Mouse (Mus musculus) midbrain, embryonic 14.5 days (tissue): Measurements from ENCODE around the gene Slc9a2. TPM values are rescaled to one million over a fixed set of nuclear protein-coding genes. Genes with fewer than 3 reads are reported as not detected.
A peak's percentile ranks its signal among the peaks of the same experiment; 100 is the strongest.

Source experiments
- ATAC-seq: fragments of 200-750 bp; cut with Nextera tagmentation; 2 replicates; pipeline ENCODE4 v1.8.0; 2017; ENCODE audit warnings: moderate number of reproducible peaks, moderate library complexity; ENCODE audit not compliant: low FRiP score, low TSS enrichment
- DNase-seq: peaks from one replicate; pipeline ENCODE4 v3.0.0-alpha.2; 2015
- H3K27ac ChIP-seq: fragments of 300-500 bp; sonication (generic); replicated peaks from 2 replicates; pipeline ENCODE4 v1.5.1; 2014; ENCODE audit warnings: mild to moderate bottlenecking, low read depth, low read length, moderate library complexity
- H3K27me3 ChIP-seq: fragments of 300-500 bp; sonication (generic); 2 replicates; pipeline ENCODE4 v1.6.1; 2014; ENCODE audit warnings: low read length, control low read depth, mixed read lengths; ENCODE audit not compliant: control insufficient read depth, insufficient read depth
- H3K36me3 ChIP-seq: fragments of 300-500 bp; sonication (generic); 2 replicates; pipeline ENCODE4 v1.6.1; 2014; ENCODE audit warnings: low read length, control low read depth; ENCODE audit not compliant: control insufficient read depth, insufficient read depth
- H3K4me1 ChIP-seq: fragments of 300-500 bp; sonication (generic); 2 replicates; pipeline ENCODE4 v1.6.1; 2014; ENCODE audit warnings: mild to moderate bottlenecking, antibody characterized with exemption, low read length, control low read depth; ENCODE audit not compliant: control insufficient read depth, insufficient read depth
- H3K4me2 ChIP-seq: fragments of 300-500 bp; sonication (generic); 2 replicates; pipeline ENCODE4 v1.6.1; 2014; ENCODE audit warnings: mild to moderate bottlenecking, low read length, moderate library complexity
- H3K4me3 ChIP-seq: fragments of 300-500 bp; sonication (generic); replicated peaks from 2 replicates; pipeline ENCODE4 v1.5.1; 2014; ENCODE audit warnings: low read depth, low read length
- H3K9ac ChIP-seq: fragments of 300-500 bp; sonication (generic); replicated peaks from 2 replicates; pipeline ENCODE4 v1.6.1; 2014; ENCODE audit warnings: mild to moderate bottlenecking, low read length, moderate library complexity
- H3K9me3 ChIP-seq: fragments of 300-500 bp; sonication (generic); 2 replicates; pipeline ENCODE4 v1.6.1; 2016; ENCODE audit warnings: low read length, control low read depth, mixed read lengths; ENCODE audit not compliant: control insufficient read depth
- WGBS: fragments of 180-500 bp; shearing (Covaris S2); extraction: QIAGEN DNeasy Blood & Tissue Kit; methylation state at CpG from one replicate; pipeline ENCODE4 v1.1.7; 2014; 5-methylcytosine and 5-hydroxymethylcytosine counted together
- polyA plus RNA-seq: library from polyadenylated mRNA; unstranded; fragments of >200 nt; fragmentation: Nextera tagmentation; extraction: Ambion mirVana; gene quantifications from 2 replicates; pipeline ENCODE4 v1.2.1, GENCODE M21; 2014

Slc9a2 gene
- polyA plus RNA-seq, 1 experiment from 2014 or later, result 0.05 TPM

- Histone ChIP-seq H3K27me3 (no peaks in the 10 kb centered on the region), H3K4me1 (no peaks in the 10 kb centered on the region; the same call in 1 of the 2 replicates), H3K36me3 (0 out of 2 replicates have a peak, but pooled peaks cover 6% of the 10 kb centered on the region), H3K4me2 (no peak overlapping the region), H3K27ac (no peak overlapping the region), H3K9me3 (no peaks in the 10 kb centered on the region), H3K4me3 (no peak overlapping the region), H3K9ac (no peak overlapping the region)
- 91% methylated on average over 11 of the region's 11 CpGs for WGBS
- DNase-seq (no peak), ATAC-seq (no peak)
Observed at GRCm38 (mm10) chr1:40785876-40786445, 105.6 kb downstream of the Slc9a2 start.

DNA sequence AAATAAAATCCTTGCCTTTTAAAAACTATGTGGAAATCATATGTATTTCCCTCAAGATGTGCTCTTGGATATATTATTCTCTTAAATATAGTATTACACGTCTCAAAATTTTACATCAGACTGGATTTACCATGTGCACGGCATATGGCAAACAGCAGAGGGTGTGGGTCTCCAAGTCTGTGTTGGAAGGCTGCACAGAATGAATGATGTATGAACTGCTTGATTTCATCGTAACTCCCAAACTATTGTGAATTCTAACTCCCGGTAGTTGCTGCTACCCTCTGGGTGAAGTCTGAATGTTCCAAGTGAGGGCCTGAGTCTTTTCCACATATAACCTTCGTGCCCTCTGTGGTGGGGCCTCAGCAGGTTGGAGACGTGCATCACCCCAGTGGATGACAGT, 108.6 kb downstream of the Slc9a2 start:
- Histone ChIP-seq H3K4me3 (no peak overlapping the region), H3K4me1 (no peaks in the 10 kb centered on the region; the same call in 1 of the 2 replicates), H3K36me3 (0 out of 2 replicates have a peak, but pooled peaks cover 4% of the 10 kb centered on the region), H3K9me3 (no peaks in the 10 kb centered on the region), H3K27me3 (no peaks in the 10 kb centered on the region), H3K9ac (no peak overlapping the region), H3K27ac (no peak overlapping the region), H3K4me2 (no peak overlapping the region)
- WGBS, result 84% methylated on average over 6 of the region's 6 CpGs
- ATAC-seq, result no peak
- DNase-seq, result no peak

- Histone ChIP-seq H3K4me3 (peak overlapping the region; percentile 63), H3K9ac (no peak overlapping the region), H3K36me3 (0 out of 2 replicates have a peak, but pooled peaks cover 2% of the 10 kb centered on the region), H3K9me3 (no peaks in the 10 kb centered on the region), H3K4me1 (no peaks in the 10 kb centered on the region; the same call in 1 of the 2 replicates), H3K27ac (no peak overlapping the region), H3K4me2 (peak overlapping the region; percentile 70), H3K27me3 (no peaks in the 10 kb centered on the region)
- peak; percentile 66 for DNase-seq
- WGBS, result 20% methylated on average over 5 of the region's 5 CpGs
- peak; percentile 46; the same call in 1 of the 2 replicates for ATAC-seq
Observed at GRCm38 (mm10) chr1:40789666-40790233, 109.4 kb downstream of the Slc9a2 start.

- Histone ChIP-seq H3K9ac (peak within 1 kb of the TSS; percentile 56), H3K9me3 (no peaks in the 10 kb centered on the region), H3K4me1 (no peaks in the 10 kb centered on the region; the same call in 1 of the 2 replicates), H3K36me3 (no peaks in the 10 kb centered on the region), H3K4me2 (peak within 1 kb of the TSS; percentile 70), H3K27ac (peak within 1 kb of the TSS; percentile 41; the same call in 1 of the 2 replicates), H3K27me3 (no peaks in the 10 kb centered on the region), H3K4me3 (peak within 1 kb of the TSS; percentile 63)
- 6% methylated on average over 38 of the region's 38 CpGs for WGBS
- DNase-seq (peak; percentile 95), ATAC-seq (peak; percentile 92)
Observed at GRCm38 (mm10) chr1:40790324-40791141, 110.2 kb downstream of the Slc9a2 start, which contains the start of gene Mfsd9. TSS of gene Mfsd9 (minus strand) at chr1:40790687.

GRCm38 (mm10) chr1:40795508-40795907, 115.1 kb downstream of the Slc9a2 start:
- Histone ChIP-seq H3K9me3 (no peaks in the 10 kb centered on the region), H3K36me3 (no peaks in the 10 kb centered on the region), H3K4me2 (no peak overlapping the region), H3K9ac (no peak overlapping the region), H3K4me3 (no peak overlapping the region), H3K27me3 (no peaks in the 10 kb centered on the region), H3K4me1 (no peaks in the 10 kb centered on the region; the same call in 1 of the 2 replicates), H3K27ac (no peak overlapping the region)
- no peak for ATAC-seq
- WGBS, result 96% methylated on average over 1 of the region's 1 CpGs
- DNase-seq, result no peak

- no peak overlapping the region for H3K9ac ChIP-seq
- no peak overlapping the region for H3K4me2 ChIP-seq
- H3K27ac ChIP-seq, result no peak overlapping the region
- H3K4me3 ChIP-seq, result no peak overlapping the region
- H3K36me3 ChIP-seq, result no peaks in the 10 kb centered on the region
- H3K4me1 ChIP-seq, result no peaks in the 10 kb centered on the region
- no peaks in the 10 kb centered on the region for H3K27me3 ChIP-seq
- H3K9me3 ChIP-seq, result no peaks in the 10 kb centered on the region
- WGBS, result 15% methylated on average over 5 of the region's 5 CpGs
- ATAC-seq (no peak), DNase-seq (peak; percentile 80)
Observed at GRCm38 (mm10) chr1:40797348-40797747, 117.0 kb downstream of the Slc9a2 start.

- 91% methylated on average over 8 of the region's 8 CpGs for WGBS
- H3K27me3 ChIP-seq, result no peaks in the 10 kb centered on the region
- no peak for DNase-seq
- no peak for ATAC-seq
- no peak overlapping the region for H3K9ac ChIP-seq
- H3K27ac ChIP-seq, result no peak overlapping the region
- no peaks in the 10 kb centered on the region for H3K36me3 ChIP-seq
- H3K4me2 ChIP-seq, result no peak overlapping the region
- H3K4me3 ChIP-seq, result no peak overlapping the region
- no peaks in the 10 kb centered on the region for H3K4me1 ChIP-seq
- no peaks in the 10 kb centered on the region for H3K9me3 ChIP-seq
Observed at GRCm38 (mm10) chr1:40799121-40799520, 118.7 kb downstream of the Slc9a2 start.

GRCm38 (mm10) chr1:40800908-40801307, 120.5 kb downstream of the Slc9a2 start:
- no peak for ATAC-seq
- H3K4me1 ChIP-seq, result no peaks in the 10 kb centered on the region
- H3K9me3 ChIP-seq, result no peaks in the 10 kb centered on the region
- DNase-seq, result no peak
- WGBS, result 88% methylated on average over 5 of the region's 5 CpGs
- H3K9ac ChIP-seq, result no peak overlapping the region
- H3K4me3 ChIP-seq, result no peak overlapping the region
- no peaks in the 10 kb centered on the region for H3K36me3 ChIP-seq
- H3K4me2 ChIP-seq, result no peak overlapping the region
- no peak overlapping the region for H3K27ac ChIP-seq
- H3K27me3 ChIP-seq, result no peaks in the 10 kb centered on the region
